Mouse (Mus musculus): Measurements from ENCODE around the gene Fam71e1. TPM values are rescaled to one million over a fixed set of nuclear protein-coding genes. Genes with fewer than 3 reads are reported as not detected.

Fam71e1 gene
- polyA plus RNA-seq, 1 experiment from 2014 or later: 19.2 TPM

DNA sequence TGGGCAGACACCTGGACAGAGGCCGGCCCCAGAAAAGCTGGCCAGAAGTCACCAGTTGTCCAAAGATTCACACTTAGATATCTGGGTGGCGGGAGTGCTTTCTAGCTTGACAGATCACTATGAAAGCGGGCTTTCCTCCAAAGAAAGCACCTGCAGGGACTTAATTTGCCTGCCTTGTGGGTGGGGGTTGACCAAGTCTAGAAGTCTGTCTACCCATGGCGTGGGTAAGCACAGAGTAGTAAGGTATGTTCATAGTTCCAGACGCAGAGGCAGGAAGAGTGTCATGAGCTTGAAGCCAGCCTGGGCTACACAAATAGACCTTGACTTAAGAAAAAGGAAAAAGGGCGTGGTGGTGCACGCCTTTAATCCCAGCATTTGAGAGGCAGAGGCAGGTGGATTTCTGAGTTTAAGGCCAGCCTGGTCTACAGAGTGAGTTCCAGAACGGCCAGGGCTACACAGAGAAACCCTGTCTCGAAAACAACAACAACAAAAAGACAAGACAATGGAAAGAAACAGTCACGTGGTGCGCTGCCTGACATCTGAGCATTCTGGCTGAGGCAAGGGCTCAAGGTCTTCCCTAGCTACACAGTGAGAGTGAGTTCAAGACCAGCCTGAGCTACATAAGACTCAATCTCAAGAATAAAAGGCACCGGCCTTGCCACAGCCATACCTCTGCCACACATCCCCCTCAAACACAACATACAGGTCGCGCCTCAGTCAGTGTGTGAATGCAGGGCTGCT, 30.2 kb downstream of the Fam71e1 start:
- H3K4me3 ChIP-seq (replicated peaks; ENCODE audit: low read depth, low read length): no peak overlapping the region
- no peak overlapping the region for H3K27ac ChIP-seq
- H3K4me2 ChIP-seq (ENCODE audit: low read length): no peak overlapping the region
- no peaks in the 10 kb centered on the region for H3K9me3 ChIP-seq (replicated peaks; ENCODE audit: low read length)
- 0 out of 2 replicates have a peak, but pooled peaks cover 7% of the 10 kb centered on the region for H3K27me3 ChIP-seq (ENCODE audit: insufficient read depth, low read length)
- no peak overlapping the region for H3K9ac ChIP-seq (ENCODE audit: low read depth, low read length)
- no peaks in the 10 kb centered on the region for H3K36me3 ChIP-seq (ENCODE audit: insufficient read depth, low read length)
- H3K4me1 ChIP-seq (replicated peaks; ENCODE audit: insufficient read depth, low read length): no peaks in the 10 kb centered on the region
- 87% methylated on average over 14 of the region's 14 CpGs for WGBS
- DNase-seq (ENCODE audit: low spot score): no peak
- no peak for ATAC-seq (replicated peaks; ENCODE audit: low FRiP score, low read depth)
- TF ChIP-seq CTCF (IDR thresholded peaks at IDR 0.05; ENCODE audit: low read depth): no peak

DNA sequence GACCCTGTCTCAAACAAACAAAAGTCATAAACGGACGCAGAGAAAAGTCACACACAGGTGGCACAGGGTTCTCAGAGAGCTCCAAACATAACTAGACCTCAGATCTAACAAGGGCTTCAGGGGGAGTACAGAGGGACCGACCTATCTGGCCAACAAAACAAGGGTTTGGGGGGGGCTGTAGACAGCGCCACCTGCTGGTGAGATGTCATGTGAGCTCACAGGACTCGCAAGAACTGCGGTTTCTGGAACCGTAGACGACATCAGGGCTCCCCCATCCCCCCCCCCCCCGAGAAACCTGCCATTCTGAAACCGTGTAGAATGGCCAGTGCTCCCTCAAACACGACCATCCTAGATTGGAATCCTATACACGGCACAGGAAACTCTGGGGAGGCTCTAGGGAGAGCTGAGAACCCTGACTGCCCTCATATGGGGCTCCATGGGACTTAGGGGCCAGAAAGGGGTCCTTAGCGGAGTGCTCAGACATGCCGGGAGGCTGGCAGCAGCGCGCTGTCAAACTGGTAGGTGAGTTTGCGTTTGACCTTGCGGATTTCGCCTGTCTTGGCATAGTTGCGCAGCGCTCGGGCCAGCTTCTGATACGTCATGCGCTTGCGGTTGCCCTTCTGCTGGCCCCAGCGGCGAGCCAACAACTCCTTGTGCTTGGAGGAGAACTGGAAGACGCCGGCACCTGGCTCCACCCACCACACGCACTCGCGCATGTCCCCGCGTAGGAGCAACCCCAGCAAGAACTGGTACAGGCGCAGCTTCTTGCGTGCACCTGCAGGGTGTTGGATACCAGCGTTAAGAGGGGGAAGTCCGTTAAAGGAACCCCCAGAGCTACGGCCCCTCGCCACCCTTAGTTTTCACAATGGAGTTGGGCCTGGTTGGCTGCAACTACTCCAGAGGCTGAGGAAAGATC, 31.4 kb downstream of the Fam71e1 start:
- no peaks in the 10 kb centered on the region for H3K36me3 ChIP-seq (ENCODE audit: insufficient read depth, low read length)
- H3K9ac ChIP-seq (ENCODE audit: low read depth, low read length): peak overlapping the region; percentile 53
- H3K9me3 ChIP-seq (replicated peaks; ENCODE audit: low read length): no peaks in the 10 kb centered on the region
- WGBS: 7% methylated on average over 40 of the region's 40 CpGs
- H3K4me2 ChIP-seq (ENCODE audit: low read length): peak overlapping the region; percentile 62
- H3K4me1 ChIP-seq (replicated peaks; ENCODE audit: insufficient read depth, low read length): no peaks in the 10 kb centered on the region
- TF ChIP-seq CTCF (IDR thresholded peaks at IDR 0.05; ENCODE audit: low read depth): peak; percentile 79
- H3K4me3 ChIP-seq (replicated peaks; ENCODE audit: low read depth, low read length): peak overlapping the region; percentile 19
- no peaks in the 10 kb centered on the region for H3K27me3 ChIP-seq (ENCODE audit: insufficient read depth, low read length)
- DNase-seq (ENCODE audit: low spot score): peak; percentile 72
- peak overlapping the region; percentile 70 for H3K27ac ChIP-seq
- ATAC-seq (replicated peaks; ENCODE audit: low FRiP score, low read depth): peak; percentile 78

DNA sequence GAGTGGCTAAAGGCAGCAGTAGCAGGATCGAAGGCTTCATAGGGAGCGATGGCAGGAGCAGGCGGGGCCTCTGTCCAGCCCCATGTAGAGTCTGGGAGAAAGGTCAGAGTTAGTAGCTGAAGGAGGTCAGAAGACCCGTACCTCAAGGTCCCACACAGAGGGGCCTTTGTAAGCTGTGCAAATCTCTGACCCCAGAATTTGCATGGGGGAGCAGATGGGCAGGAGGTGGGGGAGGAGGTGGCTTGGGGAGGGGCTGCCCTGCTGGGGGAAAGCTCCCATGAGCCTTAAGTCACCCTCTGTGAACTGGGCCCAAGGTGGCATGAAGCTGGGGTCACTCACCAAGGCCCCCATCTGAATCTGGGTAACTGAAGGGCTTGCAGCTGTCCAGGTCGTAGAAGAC, 33.1 kb downstream of the Fam71e1 start:
- no peak overlapping the region for H3K27ac ChIP-seq
- no peak overlapping the region for H3K4me2 ChIP-seq (ENCODE audit: low read length)
- no peak for TF ChIP-seq CTCF (IDR thresholded peaks at IDR 0.05; ENCODE audit: low read depth)
- no peaks in the 10 kb centered on the region for H3K27me3 ChIP-seq (ENCODE audit: insufficient read depth, low read length)
- no peak for ATAC-seq (replicated peaks; ENCODE audit: low FRiP score, low read depth)
- H3K9ac ChIP-seq (ENCODE audit: low read depth, low read length): no peak overlapping the region
- WGBS: 64% methylated on average over 5 of the region's 5 CpGs
- no peak for DNase-seq (ENCODE audit: low spot score)
- no peaks in the 10 kb centered on the region for H3K4me1 ChIP-seq (replicated peaks; ENCODE audit: insufficient read depth, low read length)
- no peaks in the 10 kb centered on the region; the same call in 1 of the 2 replicates for H3K36me3 ChIP-seq (ENCODE audit: insufficient read depth, low read length)
- no peaks in the 10 kb centered on the region for H3K9me3 ChIP-seq (replicated peaks; ENCODE audit: low read length)
- H3K4me3 ChIP-seq (replicated peaks; ENCODE audit: low read depth, low read length): no peak overlapping the region

DNA sequence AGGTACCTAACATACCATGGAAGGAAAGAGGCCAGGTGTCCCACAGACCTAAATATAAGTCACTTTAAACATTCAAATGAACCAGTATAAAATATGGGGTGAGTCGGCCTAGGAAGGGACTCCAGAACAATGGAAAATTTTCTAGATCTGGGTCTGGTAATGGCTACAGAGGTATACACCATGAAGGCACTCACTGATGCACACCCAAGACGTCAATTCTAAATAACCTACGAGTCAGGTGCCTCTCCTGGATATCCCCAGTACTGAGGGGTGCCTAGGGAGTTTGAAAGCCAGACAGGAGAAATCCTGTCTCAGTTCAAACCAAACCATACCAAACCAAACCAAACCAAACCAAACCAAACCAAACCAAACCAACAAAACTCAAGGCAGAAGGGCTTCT, 34.1 kb downstream of the Fam71e1 start:
- no peak overlapping the region for H3K4me2 ChIP-seq (ENCODE audit: low read length)
- H3K4me1 ChIP-seq (replicated peaks; ENCODE audit: insufficient read depth, low read length): no peaks in the 10 kb centered on the region
- H3K27me3 ChIP-seq (ENCODE audit: insufficient read depth, low read length): no peaks in the 10 kb centered on the region
- no peaks in the 10 kb centered on the region for H3K9me3 ChIP-seq (replicated peaks; ENCODE audit: low read length)
- H3K36me3 ChIP-seq (ENCODE audit: insufficient read depth, low read length): peaks cover 4% of the 10 kb centered on the region; the same call in 1 of the 2 replicates
- ATAC-seq (replicated peaks; ENCODE audit: low FRiP score, low read depth): no peak
- H3K27ac ChIP-seq: no peak overlapping the region
- no peak overlapping the region for H3K4me3 ChIP-seq (replicated peaks; ENCODE audit: low read depth, low read length)
- no peak overlapping the region for H3K9ac ChIP-seq (ENCODE audit: low read depth, low read length)
- TF ChIP-seq CTCF (IDR thresholded peaks at IDR 0.05; ENCODE audit: low read depth): no peak
- 74% methylated on average over 3 of the region's 3 CpGs for WGBS
- no peak for DNase-seq (ENCODE audit: low spot score)

DNA sequence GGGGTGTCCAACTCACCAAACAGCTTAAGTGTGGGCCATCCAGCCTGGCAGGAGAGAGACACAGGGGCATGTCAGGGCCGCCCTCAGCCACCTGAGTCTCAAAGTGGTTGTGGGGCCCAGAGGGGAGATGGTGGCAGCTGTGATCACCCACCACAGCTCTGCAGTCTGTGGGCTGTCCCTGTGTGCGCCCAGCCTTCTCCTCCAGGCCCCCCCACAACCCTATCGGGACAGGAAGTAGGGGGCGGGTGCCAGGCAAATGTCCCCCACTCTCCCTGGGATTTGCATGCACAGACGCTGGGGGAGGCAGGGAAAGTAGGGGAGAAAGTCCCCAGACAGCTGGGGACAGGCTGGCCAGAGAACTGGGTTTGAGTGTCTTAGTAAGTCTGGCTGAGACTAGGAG, 34.8 kb downstream of the Fam71e1 start:
- Histone ChIP-seq H3K27ac (no peak overlapping the region), H3K27me3 (ENCODE audit: insufficient read depth, low read length) (no peaks in the 10 kb centered on the region), H3K9me3 (replicated peaks; ENCODE audit: low read length) (no peaks in the 10 kb centered on the region), H3K4me1 (replicated peaks; ENCODE audit: insufficient read depth, low read length) (no peaks in the 10 kb centered on the region), H3K4me3 (replicated peaks; ENCODE audit: low read depth, low read length) (no peak overlapping the region), H3K9ac (ENCODE audit: low read depth, low read length) (no peak overlapping the region), H3K4me2 (ENCODE audit: low read length) (no peak overlapping the region), H3K36me3 (ENCODE audit: insufficient read depth, low read length) (peaks cover 4% of the 10 kb centered on the region; the same call in 1 of the 2 replicates)
- WGBS: 45% methylated on average over 5 of the region's 5 CpGs
- DNase-seq (ENCODE audit: low spot score) (no peak), ATAC-seq (replicated peaks; ENCODE audit: low FRiP score, low read depth) (no peak)
- TF ChIP-seq CTCF (IDR thresholded peaks at IDR 0.05; ENCODE audit: low read depth): no peak

DNA sequence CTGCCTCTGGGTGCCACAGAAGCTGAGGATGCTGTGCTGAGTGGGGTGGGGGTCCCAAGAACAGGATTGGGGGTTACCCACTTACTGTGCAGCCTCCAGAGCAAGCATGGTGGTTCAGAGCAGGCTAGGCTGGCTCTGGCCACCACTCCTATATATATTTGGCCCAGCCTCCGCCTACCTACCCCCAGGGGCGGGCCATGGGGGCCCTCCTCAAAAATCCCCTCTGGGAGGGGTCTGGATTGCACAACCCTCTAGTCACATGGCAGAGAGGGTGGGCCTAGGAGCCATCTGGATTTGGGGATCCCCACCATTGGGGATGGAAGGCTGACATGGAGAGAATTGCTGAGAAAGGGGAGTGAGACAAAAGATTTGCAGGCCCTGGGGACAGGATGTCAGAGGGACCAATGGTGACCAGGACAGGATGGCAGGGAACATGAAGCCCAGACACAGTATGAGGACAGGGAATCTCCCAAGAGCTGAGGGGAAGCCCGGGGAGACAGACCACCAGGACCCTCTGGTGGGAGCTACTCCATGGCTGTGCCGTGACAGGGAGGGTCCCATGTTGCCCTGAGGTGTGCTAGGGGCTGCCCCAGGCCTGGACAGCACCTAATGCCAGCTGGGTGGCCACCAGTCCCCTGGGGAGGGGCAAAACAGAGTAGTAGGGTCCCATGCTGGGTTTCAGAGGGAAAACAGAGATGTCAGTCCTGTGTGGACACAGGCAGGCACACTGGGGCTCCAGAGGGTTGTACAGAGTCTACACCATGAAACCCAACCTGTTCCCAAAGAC, 35.8 kb downstream of the Fam71e1 start, which contains the start of gene Spib:
TSS of gene Spib (minus strand) at position 126 of the 787 bp plus-strand sequence.
- Histone ChIP-seq H3K27ac (no peak within 1 kb of the TSS), H3K27me3 (ENCODE audit: insufficient read depth, low read length) (no peaks in the 10 kb centered on the region), H3K4me3 (replicated peaks; ENCODE audit: low read depth, low read length) (no peak within 1 kb of the TSS), H3K36me3 (ENCODE audit: insufficient read depth, low read length) (peaks cover 4% of the 10 kb centered on the region; the same call in 1 of the 2 replicates), H3K9ac (ENCODE audit: low read depth, low read length) (no peak within 1 kb of the TSS), H3K9me3 (replicated peaks; ENCODE audit: low read length) (no peaks in the 10 kb centered on the region), H3K4me1 (replicated peaks; ENCODE audit: insufficient read depth, low read length) (no peaks in the 10 kb centered on the region), H3K4me2 (ENCODE audit: low read length) (no peak within 1 kb of the TSS)
- 84% methylated on average over 4 of the region's 4 CpGs for WGBS
- DNase-seq (ENCODE audit: low spot score) (no peak), ATAC-seq (replicated peaks; ENCODE audit: low FRiP score, low read depth) (no peak)
- no peak for TF ChIP-seq CTCF (IDR thresholded peaks at IDR 0.05; ENCODE audit: low read depth)

Data from kidney, postnatal 0 days (tissue).